Mouse (Mus musculus) common myeloid progenitor, adult 5-6 weeks (primary cell): ENCODE results near the gene Syce1. TPM values are rescaled to one million over a fixed set of nuclear protein-coding genes. Genes with fewer than 3 reads are reported as not detected.

Experiments
- ATAC-seq: replicated peaks from 2 replicates; pipeline ENCODE4 v1.8.0; 2016; ENCODE audit warnings: low read depth, mild to moderate bottlenecking, moderate TSS enrichment, inconsistent platforms; ENCODE audit not compliant: poor library complexity, severe bottlenecking
- total RNA-seq: library from RNA; stranded (forward); fragments of 200-1000, 187-1606 nt; gene quantifications from 2 replicates; pipeline ENCODE4 v1.2.3, GENCODE M21; 2017

Syce1 gene
- 0.15 and 0.23 TPM in 2 replicates for total RNA-seq

DNA sequence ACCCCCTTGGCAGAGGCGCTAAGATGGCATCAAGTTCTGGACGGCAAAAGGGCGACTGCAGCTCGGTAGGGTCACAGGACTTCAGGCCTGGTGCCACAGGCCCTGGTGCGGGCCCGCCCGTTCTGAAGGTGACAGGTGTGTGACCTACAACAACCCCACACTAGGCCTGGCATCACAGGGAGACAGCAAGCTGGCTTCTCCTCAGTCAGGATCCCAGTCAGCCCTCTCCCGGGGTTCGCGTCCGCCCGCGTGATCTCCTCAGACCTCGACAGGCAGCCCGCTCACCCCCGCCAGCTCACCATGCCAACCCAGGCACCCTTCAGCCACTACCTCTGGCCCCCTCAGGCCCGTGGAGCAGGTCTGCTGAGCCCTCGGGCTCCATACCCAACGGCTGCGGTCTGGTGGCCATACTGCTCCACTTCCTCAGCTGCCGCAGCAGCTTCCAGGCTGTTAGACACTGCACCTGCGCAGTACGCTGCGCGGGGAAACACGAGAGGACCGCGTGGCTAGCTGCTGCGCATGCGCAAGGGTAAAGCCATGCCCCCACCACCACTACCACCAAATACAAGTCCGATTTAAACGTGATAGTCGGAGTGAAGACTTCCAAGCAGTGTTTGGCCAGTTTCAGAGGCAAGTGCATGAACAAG lies at the start of gene Syce1:
Gene Syce1, minus strand, starts transcription at position 447 of the 647 bp plus-strand sequence.
- no peak for ATAC-seq

DNA sequence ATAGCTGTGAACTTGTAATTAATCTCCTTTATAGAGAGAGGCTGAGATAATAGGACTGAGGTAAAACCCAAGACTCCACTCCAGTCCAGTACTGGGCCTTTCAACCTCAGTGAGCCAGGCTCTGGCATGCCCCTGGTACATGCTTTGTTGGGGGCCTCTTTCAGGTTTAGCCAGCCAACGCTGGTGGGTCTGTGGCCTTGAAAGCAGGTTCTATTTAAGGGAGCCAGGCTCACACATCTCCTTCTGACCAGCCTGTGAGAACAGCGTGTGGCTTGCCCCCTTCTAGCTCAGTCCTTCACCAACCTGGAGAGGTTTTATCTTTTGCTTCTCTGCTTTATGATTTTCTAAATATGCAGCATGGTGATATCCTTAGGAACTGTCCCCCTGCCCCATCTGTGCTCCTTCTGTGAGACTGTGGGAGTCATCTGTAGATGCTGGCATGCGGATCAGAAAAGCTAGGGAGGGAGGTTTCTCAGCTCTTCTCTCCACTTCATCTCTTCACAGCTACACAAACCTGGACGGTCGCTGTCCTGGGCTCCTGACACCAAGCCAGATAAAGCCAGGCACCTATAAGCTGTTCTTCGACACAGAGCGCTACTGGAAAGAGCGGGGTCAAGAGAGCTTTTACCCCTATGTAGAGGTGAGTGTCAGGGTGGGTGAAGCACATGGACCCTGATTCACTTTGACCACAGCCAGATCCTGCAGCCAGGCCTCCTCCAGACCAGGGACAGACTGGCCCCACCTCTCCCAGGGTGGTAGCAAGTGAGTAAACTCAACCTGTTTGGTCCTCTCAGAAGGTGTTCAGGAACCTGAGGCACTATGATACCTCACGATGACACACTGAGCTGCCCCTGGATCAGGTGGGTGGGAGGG lies 48.8 kb upstream of the Syce1 start:
- no peak for ATAC-seq

DNA sequence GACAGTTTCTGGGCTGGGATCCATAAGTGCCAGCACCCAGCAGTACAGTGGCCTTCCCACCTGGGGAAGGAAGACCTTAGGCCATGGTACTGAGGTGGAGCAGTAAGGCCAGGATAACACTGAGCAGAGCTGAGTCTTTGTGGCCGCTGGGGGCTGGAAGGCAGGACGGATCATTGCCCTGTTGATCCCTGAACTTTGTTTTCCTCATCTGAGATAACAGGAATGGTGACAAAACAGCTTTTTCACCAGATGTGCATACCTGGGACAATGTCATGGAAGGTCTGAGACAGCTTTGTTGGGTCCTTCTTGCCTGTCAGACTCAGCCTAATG lies 48.1 kb upstream of the Syce1 start:
- ATAC-seq, result no peak

DNA sequence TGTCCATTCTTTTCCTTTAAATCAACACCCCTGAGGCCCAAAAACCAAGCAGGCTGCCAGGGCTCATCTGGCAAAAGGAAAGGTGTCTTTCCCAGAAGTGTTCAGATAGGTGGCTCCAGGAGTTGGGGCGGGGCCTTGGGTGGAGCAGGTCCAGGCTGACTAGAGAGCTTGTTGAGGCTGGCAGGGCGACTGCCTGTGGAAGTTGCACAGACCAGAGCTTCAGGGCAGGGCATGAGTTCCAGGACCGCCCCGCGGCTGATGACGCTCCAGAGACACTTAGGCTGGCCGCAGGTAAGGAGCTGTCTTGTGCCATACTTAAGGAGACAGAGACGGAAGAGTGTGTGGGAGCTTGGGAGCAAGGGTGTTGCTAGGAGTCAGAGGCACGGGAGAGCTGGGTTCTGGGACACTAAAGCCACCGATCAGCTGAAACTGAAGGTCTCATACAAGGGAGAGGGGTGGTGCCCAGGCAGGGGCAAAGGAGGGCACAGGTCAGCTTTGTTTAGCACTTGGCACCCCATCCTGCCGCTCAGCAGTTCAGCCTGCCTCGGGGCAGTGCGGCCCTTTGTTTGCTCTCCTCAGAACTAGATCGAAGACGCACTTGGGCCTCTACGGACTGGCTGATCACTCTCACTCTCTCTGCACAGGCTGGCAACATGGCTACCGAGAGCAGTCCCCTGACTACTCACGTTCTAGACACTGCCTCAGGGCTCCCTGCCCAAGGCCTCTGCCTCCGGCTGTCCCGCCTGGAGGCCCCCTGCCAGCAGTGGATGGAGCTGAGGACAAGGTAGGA lies 47.5 kb upstream of the Syce1 start, which contains the start of gene Urah:
Gene Urah, plus strand, starts transcription at position 51 of the 790 bp plus-strand sequence.
- no peak for ATAC-seq

DNA sequence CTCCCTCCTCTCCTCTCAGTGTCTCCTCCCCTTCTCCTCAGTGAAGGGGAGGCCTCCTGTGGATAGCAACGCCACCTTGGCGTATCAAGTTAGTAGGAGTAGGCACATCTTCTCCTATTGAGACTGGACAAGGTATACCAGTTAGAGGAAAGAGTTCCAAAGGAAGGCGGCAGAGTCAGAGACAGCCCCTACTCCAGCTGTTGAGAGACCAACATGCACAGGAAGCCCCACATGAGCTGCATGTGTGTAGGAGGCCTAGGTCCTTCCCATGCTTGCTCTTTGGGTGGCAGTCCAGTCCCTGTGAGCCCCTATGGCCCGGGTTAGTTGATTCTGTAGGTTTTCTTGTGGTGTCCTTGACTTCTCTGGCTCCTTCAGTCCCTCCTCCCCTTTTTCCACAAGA lies 45.7 kb upstream of the Syce1 start:
- ATAC-seq, result no peak

DNA sequence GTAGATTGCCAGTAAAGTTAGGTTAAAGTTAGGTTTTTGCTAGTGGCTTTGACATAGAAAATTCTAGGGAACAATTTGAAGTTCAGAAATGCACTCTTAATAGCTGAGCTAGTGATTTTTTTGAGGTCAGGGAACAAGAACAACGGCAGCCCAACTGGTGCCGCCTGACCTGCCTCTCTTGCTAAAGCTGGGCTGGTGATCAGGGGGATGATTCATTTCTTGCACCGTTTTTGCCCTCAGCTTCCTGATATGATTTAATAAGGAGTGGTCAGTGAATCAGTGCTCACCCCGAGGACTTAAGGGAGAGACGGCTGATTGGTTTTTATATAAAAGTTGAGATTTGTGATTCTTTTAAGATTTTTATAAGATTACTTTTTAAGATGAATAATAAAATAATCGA lies 43.8 kb upstream of the Syce1 start:
- no peak for ATAC-seq

DNA sequence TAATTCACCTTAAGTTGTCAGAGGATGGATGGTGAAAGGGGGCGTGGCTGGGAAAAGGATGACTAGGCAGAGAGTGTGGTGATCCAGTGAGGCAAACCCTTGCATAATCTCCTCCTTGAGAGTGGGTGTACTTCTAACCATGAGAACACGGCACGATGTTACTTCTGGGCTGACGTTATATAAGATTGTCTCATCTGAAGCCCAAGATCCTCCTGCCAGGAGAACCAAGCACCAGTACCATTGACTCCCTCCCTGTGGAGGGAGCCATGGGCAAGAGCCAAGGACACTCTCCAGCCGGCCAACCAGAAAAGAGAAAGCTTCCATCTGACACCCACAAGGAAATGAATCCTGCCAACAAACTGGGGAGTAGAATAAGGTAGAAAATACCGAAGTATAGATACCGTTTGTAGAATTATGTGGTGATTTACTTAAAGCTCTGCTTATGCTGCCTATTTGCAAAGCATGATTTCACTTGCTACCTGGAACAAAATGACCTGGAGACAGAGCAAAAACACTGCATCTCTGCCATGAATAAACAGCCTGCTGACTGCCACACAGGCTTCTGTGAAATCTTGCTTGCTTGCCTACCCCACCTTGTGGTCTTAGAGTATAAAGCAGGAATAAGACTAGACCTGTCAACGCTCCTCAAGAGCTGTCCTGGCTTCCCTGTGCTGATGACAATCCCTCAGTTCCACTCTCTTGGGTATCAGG lies 40.7 kb upstream of the Syce1 start:
- peak; percentile 82 for ATAC-seq

DNA sequence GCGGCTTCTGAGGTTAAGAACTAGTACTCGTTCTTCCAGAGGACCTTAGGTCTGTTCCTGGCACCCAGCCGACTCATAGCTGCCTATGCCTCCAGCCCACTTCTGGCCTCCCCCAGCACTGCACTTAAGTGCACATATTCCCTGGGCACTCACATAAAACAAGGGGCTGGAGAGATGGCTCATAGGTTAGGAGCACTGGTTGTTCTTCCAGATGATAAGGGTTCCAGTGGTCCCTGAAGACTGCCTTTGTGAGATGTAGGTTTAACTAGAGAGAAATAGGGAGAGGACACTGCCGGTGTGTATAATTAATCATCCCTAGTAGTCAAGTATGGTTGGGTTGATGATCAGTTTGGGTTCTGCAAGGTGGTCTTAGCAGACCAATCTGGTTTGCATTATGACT lies 35.1 kb upstream of the Syce1 start:
- ATAC-seq, result no peak

DNA sequence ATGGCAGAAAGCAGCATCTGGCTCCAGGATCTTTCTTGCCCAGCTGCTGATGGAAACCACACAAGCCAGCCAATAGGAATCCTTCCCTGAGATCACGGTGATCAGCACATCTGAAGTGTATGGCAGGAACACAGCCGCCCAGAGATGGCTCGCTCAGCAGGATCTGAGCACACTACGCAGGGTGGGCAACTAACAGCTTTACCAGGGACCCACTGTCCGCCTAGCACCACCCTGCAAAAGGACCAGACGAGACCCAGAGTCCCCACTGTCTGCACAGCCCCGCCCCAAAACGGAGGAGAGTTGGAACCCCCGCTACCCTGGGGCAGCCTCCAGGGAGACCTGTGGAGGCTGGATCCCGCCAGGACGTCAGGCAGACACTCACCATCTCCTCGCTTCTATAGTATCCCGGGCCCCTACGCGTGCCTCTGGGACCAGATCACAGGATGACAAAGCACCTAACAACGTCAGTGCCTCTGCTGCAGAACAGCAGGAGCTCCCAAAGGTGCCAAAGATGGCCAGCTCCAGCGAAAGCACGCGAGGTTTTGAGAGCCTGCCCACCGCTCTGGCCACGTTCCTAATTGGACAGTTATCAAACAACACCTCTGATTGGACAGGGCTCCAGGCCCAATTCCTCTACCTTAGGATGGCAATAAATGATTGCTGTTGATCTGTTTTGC lies 34.1 kb upstream of the Syce1 start, which contains the start of gene Zfp941:
Gene Zfp941, minus strand, starts transcription at position 526 of the 677 bp plus-strand sequence.
- peak; percentile 81 for ATAC-seq

DNA sequence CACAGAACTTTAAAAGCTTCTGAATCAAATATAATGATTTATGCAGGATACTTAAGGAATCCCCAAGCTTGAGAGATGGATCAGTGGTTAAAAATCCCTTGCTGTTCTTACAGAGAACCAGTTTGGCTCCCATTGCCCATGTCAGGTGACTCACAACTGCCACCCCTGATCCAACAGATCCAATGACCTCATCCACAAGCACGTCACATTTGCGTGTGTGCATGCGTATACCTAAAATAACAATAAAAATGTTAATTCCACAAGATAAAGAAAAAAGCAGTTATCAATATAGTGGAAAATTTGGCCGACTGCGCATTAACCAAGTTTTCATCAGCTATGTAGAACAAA lies 33.6 kb upstream of the Syce1 start:
- no peak for ATAC-seq

DNA sequence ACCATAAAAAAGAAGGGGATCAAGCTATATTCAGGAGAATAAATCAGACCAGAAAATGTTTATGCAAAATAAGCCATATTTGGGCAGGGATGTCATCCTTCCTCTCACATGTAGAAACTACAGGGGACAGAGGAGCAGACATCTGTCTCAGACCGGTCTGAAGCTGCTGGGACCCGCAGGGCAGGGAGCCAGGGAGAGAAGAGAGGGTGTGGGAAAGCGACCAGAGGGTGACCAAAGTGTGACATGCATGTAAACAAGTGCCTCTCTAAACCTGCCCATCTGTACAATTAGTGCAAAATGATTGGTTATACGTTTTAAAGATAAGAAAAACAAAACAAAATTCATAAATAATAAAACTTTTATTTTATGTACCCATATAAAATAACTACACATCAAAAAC lies 32.5 kb upstream of the Syce1 start:
- ATAC-seq, result no peak

DNA sequence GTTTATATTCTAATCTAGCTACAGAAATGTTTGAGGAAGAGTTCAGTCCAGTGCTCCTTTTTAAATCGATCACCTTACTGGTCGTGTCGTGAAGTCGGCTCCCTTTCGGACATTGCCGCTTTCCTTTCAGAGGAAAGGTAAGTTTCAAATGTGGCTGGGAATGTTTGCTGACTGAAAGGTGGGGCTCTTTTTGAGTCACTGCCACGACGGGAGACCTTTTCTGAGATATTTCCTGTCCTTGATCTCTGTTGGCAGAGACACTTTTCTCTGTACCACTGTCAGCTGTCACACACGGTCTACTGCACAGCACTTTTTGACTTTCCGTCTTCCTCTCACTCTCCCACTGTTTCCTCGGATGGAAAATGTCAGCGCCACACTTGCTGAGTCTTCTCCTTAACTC lies 25.2 kb upstream of the Syce1 start:
- ATAC-seq, result no peak

DNA sequence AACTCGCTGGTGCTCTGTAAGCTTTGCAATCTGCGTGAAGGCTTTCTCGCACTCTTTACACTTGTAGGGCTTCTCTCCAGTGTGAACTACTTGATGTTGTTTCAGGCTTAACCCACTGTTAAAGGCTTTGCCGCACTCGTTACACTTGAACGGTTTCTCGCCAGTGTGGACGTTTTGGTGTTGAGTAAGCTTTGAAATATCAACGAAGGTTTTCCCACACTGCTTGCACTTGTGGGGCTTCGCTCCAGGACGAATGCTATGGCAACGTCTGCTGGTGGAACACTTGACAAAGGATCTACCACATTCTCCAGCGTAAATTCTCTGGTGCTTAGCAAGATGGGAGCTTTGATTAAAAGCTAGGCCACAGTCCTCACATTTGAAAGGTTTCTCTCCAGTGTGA lies 24.1 kb upstream of the Syce1 start:
- ATAC-seq, result no peak

DNA sequence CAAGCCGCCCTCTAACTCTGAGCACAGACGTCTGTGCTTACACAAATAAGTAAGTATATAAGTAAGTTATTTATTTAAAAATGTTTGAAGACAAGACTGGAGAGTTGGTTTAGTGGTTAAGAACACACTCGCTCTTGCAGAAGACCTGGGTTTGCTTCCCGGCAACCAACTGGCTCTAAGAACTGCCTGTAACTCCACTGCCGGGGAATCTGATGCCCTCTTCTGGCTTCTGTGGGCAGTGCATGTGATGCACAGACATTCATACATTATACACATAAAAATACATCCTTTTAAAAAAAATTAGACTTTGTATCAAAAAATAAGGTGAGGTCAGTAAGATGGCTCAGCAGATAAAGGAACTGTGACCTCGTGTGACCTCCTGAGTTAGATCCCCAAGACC lies 22.8 kb upstream of the Syce1 start:
- ATAC-seq, result peak; percentile 57; the same call in 1 of the 2 replicates

DNA sequence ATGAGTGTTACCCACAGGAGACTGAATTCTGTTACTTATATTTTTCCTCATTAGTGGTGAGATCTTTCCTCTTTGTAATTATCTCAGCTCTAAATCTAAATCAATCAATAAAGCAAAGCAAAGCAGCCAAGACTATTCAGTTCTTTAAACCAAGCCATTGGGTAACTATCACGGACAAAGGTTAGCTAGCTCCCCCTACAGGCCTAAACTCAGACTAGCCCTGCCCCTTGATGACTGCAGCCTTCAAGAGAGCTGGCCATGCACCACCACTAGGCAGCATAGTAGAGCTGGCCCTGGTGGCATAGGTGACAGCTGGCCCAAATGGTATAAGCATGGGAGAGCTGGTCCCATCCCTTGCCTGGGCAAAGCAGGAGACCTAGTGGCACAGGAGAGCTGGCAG lies 18.1 kb upstream of the Syce1 start:
- ATAC-seq, result peak; percentile 96

DNA sequence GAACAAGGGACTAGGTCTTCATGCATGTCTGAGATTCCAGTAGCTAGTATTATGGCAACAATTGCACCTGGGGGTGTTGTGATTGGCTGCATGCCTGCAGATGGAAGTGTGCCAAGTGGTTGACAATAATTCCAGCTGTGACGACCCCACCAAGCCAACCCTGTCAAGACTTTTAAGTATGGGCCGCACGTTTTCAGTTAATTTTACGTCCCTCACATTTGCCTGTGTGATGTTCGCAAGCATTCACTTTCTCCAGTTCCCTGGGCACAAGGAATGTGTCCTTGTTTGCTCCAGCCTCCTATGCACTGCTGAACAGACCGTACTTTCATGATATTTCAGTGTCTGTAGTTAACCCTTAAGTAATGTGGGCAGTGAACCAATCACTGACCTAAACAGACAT lies 15.0 kb upstream of the Syce1 start:
- no peak for ATAC-seq

DNA sequence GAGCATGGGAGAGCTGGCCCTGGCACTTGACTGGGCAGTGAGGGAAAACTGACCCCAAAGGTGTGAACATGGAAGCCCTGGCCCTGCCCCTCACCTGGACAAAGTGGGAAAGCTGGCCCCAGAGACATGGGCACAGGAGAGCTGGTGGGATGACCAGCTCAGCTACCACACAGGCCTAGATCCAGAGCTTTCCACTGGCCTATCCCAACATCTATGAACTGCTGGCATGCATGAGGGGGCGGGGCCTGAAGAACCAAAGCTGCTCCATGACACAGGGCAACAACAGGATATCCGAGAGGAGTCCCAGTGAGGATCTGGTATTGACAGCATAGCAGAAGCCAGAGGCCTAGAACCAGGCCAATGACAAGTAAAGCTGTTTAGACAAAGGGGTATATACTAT lies 10.6 kb upstream of the Syce1 start:
- ATAC-seq, result no peak

DNA sequence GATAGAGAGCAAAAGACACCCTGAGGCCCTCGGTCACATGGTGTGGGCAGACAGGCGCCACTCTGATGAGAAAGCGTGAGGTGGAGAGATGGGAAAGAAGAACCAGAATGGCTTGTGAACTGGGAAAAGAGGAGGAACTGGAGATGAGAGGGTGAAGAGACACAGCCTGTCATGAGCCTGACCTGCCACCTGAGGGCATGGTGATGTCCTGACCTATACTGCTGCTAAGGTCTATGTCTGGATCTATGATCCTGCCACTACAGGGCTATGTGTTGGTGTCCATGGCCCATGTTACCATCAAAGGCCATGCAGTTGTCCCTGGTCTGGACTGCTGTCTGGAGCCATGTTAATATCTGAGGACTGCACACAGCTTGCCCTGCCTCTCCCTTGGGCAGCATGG lies 10.0 kb upstream of the Syce1 start:
- ATAC-seq, result 0 out of 2 replicates have a peak, but pooled peaks have one; percentile 25

DNA sequence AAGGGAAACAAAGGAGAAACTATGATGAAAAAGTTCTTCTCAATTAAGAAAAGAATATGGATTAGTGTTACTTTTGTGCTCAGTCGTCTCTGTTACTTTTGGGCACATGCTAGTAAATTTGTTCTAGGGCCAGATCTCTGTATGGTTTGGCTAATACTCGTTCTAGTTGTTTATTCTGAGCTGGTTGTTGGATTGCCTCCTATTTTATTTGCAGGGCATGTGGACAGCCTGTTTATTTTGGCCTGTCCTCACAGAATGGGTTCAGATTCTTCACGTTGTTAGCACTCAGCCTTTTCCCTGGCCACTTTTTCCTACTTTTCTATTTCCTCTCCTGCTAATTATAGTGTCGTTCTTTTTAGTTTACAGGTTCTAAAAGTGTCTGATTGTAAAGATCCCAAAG lies 5.9 kb upstream of the Syce1 start:
- ATAC-seq, result no peak

DNA sequence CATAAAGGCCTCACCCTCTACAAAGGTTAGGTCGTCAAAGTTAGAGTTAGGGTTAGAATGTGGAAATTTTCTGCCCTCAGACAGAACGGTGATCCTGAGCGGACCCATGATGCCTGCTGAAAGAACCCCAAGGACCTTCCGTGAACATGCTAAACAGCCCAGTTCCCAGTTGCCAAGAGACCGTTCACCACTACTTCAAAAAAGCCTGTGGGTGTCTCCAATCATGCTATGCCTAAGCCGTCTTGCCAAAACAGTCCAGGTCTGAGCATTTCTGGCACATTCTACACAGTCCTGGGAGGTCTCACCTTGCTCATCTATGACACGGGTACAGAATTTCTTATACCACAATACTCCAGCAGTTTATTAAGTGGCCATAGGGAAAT lies 392 bp upstream of the Syce1 start:
- ATAC-seq, result no peak
